Mouse (Mus musculus): ENCODE measurements around the gene Znhit1.

Gene Znhit1

GRCm38 (mm10) chr5:136987934-136988271 is at the start of gene Znhit1:
Gene Znhit1, minus strand, starts transcription at chr5:136988021.
- no peak for DNase-seq (ENCODE audit: low spot score)

- no peak for DNase-seq (ENCODE audit: low spot score)
These were observed 48.4 kb upstream of the Znhit1 start for GRCm38 (mm10) chr5:137036211-137036610.

- peak; percentile 49 for DNase-seq (ENCODE audit: low spot score)
These were observed 44.8 kb upstream of the Znhit1 start for GRCm38 (mm10) chr5:137032641-137033074.

GRCm38 (mm10) chr5:137032033-137032421 is 44.2 kb upstream of the Znhit1 start:
- DNase-seq (ENCODE audit: low spot score): no peak

- DNase-seq (ENCODE audit: low spot score): no peak
These were observed 43.5 kb upstream of the Znhit1 start for GRCm38 (mm10) chr5:137031076-137032032.

GRCm38 (mm10) chr5:137030416-137030810 is 42.6 kb upstream of the Znhit1 start:
- no peak for DNase-seq (ENCODE audit: low spot score)

GRCm38 (mm10) chr5:137029643-137030415 is 42.0 kb upstream of the Znhit1 start:
- DNase-seq (ENCODE audit: low spot score): peak; percentile 97

GRCm38 (mm10) chr5:137029273-137029585 is 41.4 kb upstream of the Znhit1 start:
- no peak for DNase-seq (ENCODE audit: low spot score)

- no peak for DNase-seq (ENCODE audit: low spot score)
These were observed 40.9 kb upstream of the Znhit1 start for GRCm38 (mm10) chr5:137028561-137029272.

GRCm38 (mm10) chr5:137026092-137026491 is 38.3 kb upstream of the Znhit1 start, which contains the start of gene Vgf:
Gene Vgf, plus strand, starts transcription at chr5:137026392.
- DNase-seq (ENCODE audit: low spot score): no peak

GRCm38 (mm10) chr5:137025132-137025531 is 37.3 kb upstream of the Znhit1 start:
- peak; percentile 62 for DNase-seq (ENCODE audit: low spot score)

- no peak for DNase-seq (ENCODE audit: low spot score)
These were observed 36.5 kb upstream of the Znhit1 start for GRCm38 (mm10) chr5:137024318-137024717.

- DNase-seq (ENCODE audit: low spot score): no peak
These were observed 28.1 kb upstream of the Znhit1 start for GRCm38 (mm10) chr5:137015913-137016312.

GRCm38 (mm10) chr5:137012401-137012950 is 24.7 kb upstream of the Znhit1 start:
- no peak for DNase-seq (ENCODE audit: low spot score)

GRCm38 (mm10) chr5:137009988-137010387 is 22.2 kb upstream of the Znhit1 start:
- DNase-seq (ENCODE audit: low spot score): no peak

GRCm38 (mm10) chr5:137007276-137007675 is 19.5 kb upstream of the Znhit1 start:
- no peak for DNase-seq (ENCODE audit: low spot score)

GRCm38 (mm10) chr5:137000612-137001011 is 12.8 kb upstream of the Znhit1 start:
- no peak for DNase-seq (ENCODE audit: low spot score)

- DNase-seq (ENCODE audit: low spot score): no peak
These were observed 11.6 kb upstream of the Znhit1 start for GRCm38 (mm10) chr5:136999449-136999848.

GRCm38 (mm10) chr5:136989801-136990200 is 2.0 kb upstream of the Znhit1 start:
- no peak for DNase-seq (ENCODE audit: low spot score)

- DNase-seq (ENCODE audit: low spot score): no peak
These were observed 599 bp upstream of the Znhit1 start for GRCm38 (mm10) chr5:136988420-136988819.

GRCm38 (mm10) chr5:136987138-136987933 is 485 bp downstream of the Znhit1 start:
- DNase-seq (ENCODE audit: low spot score): peak; percentile 80

Measured in ovary, postnatal 10 days (tissue).